Mouse (Mus musculus): Measurements from ENCODE around the gene Mrpl54.
"Not testable (repeated sequence)": the region's sequence is repeated elsewhere in the genome, so short reads cannot be mapped to it uniquely, and the experiment has no call there.

DNA sequence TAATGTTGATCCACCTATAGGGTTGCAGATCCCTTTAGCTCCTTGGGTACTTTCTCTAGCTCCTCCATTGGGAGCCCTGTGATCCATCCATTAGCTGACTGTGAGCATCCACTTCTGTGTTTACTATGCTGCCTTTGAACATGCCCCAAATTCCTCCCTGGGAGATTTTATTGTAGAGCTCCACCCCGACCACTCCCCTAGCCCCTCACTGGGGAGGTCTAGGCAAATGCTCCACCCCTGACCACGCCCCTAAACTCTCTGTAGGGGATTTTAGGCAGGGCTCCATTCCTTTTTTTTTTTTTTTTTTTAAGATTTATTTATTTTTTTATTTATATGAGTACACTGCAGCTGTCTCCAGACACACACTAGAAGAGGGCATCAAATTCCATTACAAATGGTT is 43.0 kb downstream of the Mrpl54 start:
- TF ChIP-seq POLR2A (IDR thresholded peaks at IDR 0.05; ENCODE audit: low read depth, low read length); CTCF (conservative IDR thresholded peaks at IDR 0.05; ENCODE audit: insufficient read depth, insufficient read length, low read depth, low read length): not testable (repeated sequence)

Data from kidney, adult 2 months (tissue).